Mouse (Mus musculus): ENCODE measurements around the gene Tbc1d10c.

Tbc1d10c gene

DNA sequence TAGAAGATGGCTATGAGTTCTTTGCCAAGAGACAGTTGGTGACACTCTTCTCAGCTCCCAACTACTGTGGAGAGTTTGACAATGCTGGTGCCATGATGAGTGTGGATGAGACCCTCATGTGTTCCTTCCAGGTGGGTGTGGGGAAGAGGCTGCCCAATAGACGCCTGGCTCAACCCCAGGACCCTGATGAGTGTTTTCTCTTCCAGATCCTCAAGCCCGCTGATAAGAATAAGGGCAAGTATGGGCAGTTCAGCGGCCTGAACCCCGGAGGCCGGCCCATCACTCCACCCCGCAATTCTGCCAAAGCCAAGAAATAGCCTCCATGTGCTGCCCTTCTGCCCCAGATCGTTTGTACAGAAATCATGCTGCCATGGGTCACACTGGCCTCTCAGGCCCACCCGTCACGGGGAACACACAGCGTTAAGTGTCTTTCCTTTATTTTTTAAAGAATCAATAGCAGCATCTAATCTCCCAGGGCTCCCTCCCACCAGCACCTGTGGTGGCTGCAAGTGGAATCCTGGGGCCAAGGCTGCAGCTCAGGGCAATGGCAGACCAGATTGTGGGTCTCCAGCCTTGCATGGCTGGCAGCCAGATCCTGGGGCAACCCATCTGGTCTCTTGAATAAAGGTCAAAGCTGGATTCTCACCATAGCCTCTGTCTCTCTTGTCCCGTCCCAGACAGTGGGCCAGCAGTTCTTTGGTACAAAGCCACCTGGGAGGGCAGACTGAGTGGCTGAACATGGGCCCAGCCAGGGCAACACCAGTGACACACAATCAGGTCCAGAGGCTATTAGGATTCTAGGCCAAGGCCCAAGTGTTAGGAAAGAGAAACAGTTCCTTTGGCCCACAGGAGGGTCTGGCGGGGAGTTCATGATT, 3.9 kb upstream of the Tbc1d10c start:
- in situ Hi-C loops (cut with MboI; ENCODE audit: low pct_unique_long_range_greater_than_20kb in 1 of 2, low sequenced_read_pairs in 2 of 2, unreplicated experiment in 1 of 2): no loop called here

DNA sequence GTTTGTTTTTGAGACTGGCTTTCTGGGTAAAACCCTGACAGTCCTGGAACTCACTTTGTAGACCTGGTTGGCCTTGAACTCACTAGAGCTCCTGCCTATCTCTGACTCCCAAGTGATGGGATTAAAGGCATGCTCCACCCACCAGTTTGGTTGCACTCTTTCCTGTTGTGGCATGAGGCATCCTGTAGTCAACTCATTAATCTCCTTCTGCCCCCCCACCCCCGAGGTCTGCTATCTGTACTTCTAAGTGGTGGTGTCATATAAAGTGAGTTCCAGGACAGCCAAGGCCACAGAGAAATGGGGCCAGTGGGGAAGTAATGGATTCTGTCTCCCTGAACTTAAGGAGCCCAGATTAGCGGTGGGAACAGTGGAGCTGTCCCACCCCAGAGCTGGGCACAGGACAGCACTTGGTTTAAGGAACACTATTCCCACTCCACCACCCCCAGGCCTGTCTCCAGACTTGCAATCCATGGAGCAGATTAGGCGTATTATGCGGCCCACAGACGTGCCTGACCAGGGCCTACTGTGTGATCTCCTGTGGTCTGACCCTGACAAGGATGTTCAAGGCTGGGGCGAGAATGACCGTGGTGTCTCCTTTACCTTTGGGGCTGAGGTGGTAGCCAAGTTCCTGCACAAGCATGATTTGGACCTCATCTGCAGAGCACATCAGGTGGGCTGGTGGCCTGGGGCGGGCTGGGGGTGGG, 3.1 kb upstream of the Tbc1d10c start:
- in situ Hi-C loops (cut with MboI; ENCODE audit: low pct_unique_long_range_greater_than_20kb in 1 of 2, low sequenced_read_pairs in 2 of 2, unreplicated experiment in 1 of 2): no loop called here

DNA sequence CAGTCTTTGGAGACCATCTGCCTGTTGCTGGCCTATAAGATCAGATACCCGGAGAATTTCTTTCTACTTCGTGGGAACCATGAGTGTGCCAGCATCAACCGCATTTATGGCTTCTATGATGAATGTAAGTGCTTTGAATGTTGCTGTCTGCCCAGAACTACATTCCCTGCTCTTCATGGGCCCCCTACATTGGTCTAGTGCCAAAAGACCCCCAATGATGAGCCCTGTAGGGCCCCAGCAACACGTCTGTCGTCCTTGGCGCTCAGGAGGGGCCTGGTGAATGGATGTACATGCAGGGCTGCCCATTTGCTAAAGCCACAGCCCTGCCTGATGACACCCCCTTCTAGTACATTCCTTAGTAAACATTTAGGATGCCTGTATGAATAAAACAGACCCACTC, 2.0 kb upstream of the Tbc1d10c start:
- in situ Hi-C loops (cut with MboI; ENCODE audit: low pct_unique_long_range_greater_than_20kb in 1 of 2, low sequenced_read_pairs in 2 of 2, unreplicated experiment in 1 of 2): no loop called here

DNA sequence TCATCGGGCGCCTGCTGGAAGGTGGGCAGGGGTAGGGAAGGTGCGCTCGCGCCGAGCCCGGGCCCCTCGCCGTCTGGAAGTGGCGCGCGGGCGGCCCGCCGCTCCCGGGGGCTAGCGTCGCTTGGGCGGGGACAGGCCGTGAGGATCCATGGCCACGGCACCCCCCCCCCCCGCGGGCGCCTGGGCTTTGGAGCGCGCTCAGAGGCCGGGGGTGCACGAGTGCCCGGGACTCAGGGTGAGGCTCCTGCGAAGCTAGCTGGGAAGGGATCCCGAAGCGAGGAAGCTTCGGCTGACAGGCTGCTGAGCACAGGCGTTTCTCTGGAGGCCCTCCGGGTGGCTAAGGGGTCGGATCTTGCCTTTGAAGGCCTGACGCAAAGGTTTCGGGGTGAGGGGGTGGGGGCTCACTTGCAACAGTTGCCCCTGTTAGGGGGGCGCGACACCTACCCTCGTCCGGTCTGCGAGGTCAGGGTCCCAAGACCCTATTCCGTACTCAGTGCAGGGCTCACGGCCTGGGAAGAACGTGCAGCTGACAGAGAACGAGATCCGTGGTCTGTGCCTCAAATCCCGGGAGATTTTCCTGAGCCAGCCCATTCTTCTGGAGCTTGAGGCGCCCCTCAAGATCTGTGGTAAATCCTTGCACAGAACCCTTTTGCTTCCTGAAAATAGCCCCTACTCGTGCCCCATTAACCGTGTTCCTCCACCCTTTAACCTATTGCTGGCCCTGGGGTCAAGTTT, 1.3 kb upstream of the Tbc1d10c start:
- in situ Hi-C loops (cut with MboI; ENCODE audit: low pct_unique_long_range_greater_than_20kb in 1 of 2, low sequenced_read_pairs in 2 of 2, unreplicated experiment in 1 of 2): no loop called here

DNA sequence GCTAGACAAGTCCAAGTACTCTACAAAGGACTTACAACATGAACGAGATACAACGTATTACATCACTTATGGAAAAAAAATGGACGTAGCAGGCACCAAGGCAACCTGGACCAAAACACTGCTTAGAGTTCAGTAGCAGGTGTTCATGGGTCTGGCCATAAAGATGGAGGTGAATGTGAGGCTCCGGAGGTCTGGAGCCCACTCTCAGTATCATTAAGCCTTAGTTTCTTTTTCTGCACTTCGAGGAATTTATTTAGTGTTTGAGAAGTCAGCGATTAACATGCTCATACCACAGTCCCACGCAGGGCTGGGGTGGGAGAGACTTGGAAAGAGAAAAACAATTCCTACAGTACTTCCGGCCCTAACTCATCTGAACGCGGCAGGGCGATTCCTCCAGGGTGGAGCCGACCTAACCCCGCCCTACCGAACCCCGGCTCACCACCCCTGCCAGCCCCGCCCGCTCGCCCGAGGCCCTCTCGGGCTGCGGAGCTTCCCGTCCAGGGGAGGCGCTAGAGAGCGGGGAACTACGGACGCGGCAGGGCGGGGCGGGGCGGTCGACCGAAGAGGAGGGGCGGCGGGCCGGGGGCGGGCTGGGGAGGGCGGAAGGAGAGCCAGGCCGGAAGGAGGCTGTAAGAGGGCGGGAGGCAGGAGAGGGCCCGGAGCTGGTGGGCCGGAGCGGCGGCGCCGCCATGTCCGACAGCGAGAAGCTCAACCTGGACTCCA, 605 bp upstream of the Tbc1d10c start, which contains the start of gene Ppp1ca:
Ppp1ca (plus strand) TSS at position 538 of the 723 bp plus-strand sequence.
- in situ Hi-C loops (cut with MboI; ENCODE audit: low pct_unique_long_range_greater_than_20kb in 1 of 2, low sequenced_read_pairs in 2 of 2, unreplicated experiment in 1 of 2): no loop called here

DNA sequence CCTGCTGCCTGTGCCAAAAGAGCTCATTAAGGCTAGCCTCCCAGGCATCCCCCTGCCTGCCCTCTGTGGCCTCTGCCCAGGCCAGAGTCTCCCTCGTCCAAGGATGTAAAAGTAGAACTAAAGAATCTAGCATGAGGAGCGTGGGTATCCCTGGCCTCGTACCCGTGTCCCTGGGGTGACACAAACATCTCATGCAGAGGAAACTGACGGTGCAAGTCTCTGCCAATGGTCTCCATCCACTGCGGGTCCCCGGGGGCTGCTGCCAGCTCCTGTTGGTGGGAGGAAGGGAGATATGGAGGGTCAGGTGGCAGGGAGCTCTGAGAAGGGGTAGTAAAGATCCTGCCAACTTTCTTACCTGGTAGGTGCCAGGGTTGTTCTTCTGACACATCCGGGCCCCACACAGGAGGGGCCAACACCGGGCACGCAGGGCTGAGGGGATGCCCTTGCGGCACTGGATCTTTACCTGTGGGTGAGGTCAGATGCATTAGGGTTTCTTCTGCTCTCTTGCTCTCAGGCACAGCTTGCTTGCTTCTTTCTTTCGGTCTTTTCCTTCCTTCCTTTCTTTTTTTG, 1.9 kb downstream of the Tbc1d10c start:
- in situ Hi-C loops (cut with MboI; ENCODE audit: low pct_unique_long_range_greater_than_20kb in 1 of 2, low sequenced_read_pairs in 2 of 2, unreplicated experiment in 1 of 2): no loop called here

DNA sequence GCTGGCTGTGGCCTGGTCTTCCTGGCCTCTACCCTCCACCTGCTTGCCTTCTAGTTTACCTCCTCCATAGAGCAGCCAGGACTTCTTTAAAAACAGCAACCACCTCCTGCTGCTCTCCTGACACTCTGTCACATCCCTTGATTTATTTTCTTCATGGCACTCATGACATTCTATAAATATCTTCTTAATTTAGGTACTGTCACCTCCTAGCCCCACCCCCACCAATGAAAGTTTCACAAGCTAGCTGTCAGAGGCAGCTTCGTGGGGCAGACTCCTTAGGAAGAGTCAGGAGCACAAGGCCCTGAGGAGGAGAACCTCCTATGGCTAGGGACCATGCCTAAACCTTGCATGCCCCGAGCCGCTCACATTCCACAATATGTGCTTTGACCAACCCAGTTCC, 3.8 kb downstream of the Tbc1d10c start:
- in situ Hi-C loops (cut with MboI; ENCODE audit: low pct_unique_long_range_greater_than_20kb in 1 of 2, low sequenced_read_pairs in 2 of 2, unreplicated experiment in 1 of 2): no loop called here

DNA sequence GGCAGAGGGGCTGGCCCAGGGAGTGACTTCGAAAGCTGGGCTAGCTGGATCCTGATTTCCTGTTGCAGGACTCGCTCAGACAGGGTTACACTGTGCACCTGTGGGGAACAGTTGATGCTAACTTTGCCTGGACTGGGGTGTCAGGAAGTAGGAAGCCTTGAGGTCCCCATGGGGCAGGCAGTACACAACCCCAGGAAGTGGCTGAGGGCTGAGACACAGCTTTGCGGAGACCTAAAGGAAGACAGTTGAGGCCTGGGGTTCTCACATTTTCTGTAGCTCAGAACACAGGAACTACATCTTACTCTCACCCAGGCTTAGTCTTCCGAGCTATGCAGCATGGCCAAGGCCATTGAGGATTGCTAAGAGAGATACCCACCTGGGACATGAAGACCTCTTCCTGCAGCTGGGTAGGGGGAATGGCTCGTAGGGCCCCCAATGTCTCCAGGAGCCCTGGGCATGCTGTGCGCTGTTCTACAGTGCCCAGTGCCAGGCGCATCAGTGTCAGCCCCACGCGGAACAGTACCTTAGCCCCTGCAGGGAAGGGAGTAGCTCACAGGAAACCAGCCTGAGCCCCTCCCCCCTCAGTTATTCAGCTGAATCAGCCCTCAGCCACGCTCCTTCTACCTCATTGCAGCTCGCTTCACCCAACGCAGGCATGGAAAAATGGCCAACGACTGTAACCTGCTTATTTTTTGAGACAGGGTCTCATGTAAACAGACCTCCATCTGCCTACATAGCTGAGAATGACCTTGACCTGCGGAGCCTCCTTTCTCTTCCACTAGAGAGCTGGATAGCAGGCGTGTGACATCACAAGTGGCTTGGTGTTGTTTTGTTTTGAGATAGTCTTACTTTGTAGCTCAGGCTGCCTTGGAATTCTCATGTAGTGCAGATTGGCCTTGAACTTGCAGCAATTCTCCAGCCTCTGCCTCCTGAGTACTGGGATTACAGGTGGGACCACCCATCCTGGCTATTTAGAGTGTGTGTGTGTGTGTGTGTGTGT, 5.8 kb downstream of the Tbc1d10c start:
- in situ Hi-C loops (cut with MboI; ENCODE audit: low pct_unique_long_range_greater_than_20kb in 1 of 2, low sequenced_read_pairs in 2 of 2, unreplicated experiment in 1 of 2): no loop called here

DNA sequence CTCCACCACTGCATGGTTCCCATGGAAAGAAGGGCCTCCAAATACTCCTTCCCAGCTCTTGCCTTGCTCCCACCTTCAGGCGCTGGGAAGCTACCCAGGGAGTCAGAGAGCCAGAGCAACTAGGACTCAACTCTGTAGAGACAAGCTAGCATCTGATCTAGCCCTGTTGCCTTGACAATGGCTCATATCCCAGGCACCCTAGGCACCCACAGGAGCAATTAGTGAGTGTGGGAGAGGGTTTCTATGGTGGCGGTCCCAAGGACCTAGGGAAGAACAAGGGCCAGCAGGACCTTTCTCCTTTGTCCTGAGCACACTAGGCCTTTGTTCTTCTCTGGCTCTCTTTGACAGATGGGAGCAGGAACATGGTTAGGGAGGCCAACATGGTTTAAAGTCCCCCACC, 7.4 kb downstream of the Tbc1d10c start:
- in situ Hi-C loops (cut with MboI; ENCODE audit: low pct_unique_long_range_greater_than_20kb in 1 of 2, low sequenced_read_pairs in 2 of 2, unreplicated experiment in 1 of 2): no loop called here

DNA sequence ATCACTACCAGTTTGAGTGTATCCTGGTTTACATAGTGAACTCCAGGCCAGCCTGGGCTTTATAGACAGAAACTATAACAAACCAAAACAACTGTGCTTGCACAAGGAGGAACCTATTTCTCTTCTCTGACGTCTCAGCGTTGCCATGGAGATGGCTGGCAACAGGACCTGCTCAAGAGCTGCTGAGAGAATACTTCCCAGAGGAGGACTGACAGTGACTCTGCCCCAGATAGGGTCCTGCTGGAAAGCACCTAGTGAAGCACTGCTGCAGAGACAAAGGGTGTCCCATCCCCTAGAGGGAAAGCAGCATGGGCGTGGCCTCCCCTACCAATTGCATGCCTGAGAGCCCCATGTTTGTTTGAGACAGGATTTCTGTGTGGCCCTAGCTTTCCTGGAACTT, 9.2 kb downstream of the Tbc1d10c start:
- in situ Hi-C loops (cut with MboI; ENCODE audit: low pct_unique_long_range_greater_than_20kb in 1 of 2, low sequenced_read_pairs in 2 of 2, unreplicated experiment in 1 of 2): no loop called here

DNA sequence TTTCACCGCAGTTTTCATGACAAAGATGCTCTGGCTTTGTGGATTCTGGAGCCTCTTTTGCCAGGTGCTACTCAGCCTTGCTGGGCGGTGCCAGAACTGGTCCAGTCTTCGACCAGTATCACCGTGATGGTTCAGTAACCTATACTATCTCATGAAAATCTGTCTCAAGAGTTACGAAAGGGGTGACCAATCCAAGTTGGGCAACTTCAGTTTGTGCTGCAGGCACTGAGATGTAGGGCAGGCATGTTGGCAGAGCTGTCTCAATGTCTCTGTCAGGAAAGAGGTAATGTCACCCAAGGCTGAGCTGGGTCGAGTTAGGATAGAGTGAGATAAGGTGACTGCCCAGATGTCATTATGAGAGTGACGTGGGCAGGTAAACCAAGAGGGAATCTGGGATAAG, 10.7 kb downstream of the Tbc1d10c start:
- in situ Hi-C loops (cut with MboI; ENCODE audit: low pct_unique_long_range_greater_than_20kb in 1 of 2, low sequenced_read_pairs in 2 of 2, unreplicated experiment in 1 of 2): no loop called here

DNA sequence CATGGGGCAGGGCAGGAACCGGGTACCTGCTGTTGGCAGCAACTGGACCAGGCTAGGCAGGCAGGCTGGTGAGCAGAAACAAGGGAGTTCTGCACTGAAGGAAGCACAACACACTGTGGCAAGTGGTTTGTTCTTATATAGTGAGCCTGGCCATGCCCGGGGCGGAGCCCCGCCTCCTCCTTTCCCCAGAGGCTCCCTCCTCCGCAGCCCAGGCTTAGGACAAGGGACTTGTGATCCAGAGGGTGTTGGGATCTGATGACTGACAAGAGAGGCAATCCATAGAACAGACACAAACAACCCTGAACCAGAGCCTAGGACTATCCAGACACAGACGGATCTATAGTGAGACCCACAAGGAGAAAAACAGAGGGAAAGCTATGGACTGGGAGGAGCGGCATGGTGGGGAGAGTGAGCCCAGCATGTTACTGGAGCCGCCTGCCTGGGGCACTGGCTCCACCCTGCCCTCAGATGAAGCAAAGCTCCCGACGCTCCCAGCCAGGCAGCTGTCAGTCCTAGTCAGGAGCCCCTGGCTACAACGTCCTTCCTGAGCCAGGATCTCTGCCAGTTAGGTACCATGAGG, 15.6 kb downstream of the Tbc1d10c start, which contains the start of gene Carns1:
Carns1 (minus strand) TSS at position 112 of the 580 bp plus-strand sequence.
- in situ Hi-C loops (cut with MboI; ENCODE audit: low pct_unique_long_range_greater_than_20kb in 1 of 2, low sequenced_read_pairs in 2 of 2, unreplicated experiment in 1 of 2): no loop called here

DNA sequence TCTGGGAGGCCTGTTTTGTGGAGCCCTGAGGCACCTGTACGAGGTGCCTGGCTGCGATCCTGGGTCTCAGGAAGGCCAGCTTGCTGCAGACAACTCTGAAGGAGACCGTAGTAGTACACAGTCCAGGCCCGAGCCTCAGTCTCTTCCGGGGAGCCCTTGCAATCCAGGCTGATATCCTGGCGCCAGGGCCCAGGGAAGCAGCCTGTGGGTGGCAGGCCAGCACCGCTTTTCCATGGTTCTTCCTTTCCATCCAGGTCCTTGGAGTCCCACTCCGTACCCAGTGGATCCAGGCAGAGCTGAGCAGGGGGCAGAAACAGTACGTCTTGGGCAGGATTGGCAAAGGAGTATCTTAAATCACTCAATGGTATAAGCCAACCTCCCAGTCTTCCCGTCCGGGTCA, 18.2 kb downstream of the Tbc1d10c start:
- in situ Hi-C loops (cut with MboI; ENCODE audit: low pct_unique_long_range_greater_than_20kb in 1 of 2, low sequenced_read_pairs in 2 of 2, unreplicated experiment in 1 of 2): no loop called here

DNA sequence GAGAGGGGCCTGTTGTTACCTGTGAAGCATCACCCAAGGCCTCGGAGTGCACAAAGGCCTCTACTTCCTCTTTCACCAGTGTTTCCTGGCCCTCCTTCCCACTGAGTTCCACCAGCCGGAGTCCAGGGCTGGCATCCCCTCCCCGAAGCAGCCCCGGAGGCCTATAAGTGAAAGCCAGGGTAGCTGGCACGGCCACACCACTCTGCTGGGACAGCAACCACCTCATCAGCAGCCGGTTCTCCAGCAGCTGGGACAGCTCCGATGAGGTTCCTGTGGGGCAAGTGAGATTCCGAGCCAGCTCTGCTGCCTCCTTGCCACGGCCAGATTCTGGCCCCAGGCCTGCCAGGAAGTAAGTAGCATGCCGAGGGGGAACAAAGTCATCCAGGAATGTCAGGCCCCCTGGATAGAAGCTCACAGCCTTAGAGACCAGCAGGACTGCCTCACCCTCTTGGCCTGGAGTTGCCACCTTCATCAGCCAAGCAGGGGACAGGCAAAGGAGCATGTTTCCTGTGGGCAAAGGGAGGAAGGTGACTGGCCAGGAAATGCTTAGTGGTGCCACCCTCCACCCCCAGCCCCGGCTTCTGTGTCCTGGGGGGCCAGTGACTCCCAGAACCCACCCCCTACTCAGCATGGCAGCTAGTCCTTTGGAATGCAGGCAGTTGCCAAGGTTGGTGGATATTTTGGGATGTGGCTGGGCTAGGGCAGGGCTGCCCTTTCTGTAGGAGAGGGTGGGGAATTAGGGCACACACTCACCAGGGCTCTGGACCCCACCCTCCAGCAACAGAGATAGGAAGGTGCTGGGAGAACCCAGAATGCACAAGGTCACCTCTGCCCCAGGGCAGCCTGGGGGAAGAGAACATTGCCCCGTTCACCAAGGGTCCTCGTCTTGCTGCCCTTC, 19.4 kb downstream of the Tbc1d10c start:
- in situ Hi-C loops (cut with MboI; ENCODE audit: low pct_unique_long_range_greater_than_20kb in 1 of 2, low sequenced_read_pairs in 2 of 2, unreplicated experiment in 1 of 2): no loop called here

DNA sequence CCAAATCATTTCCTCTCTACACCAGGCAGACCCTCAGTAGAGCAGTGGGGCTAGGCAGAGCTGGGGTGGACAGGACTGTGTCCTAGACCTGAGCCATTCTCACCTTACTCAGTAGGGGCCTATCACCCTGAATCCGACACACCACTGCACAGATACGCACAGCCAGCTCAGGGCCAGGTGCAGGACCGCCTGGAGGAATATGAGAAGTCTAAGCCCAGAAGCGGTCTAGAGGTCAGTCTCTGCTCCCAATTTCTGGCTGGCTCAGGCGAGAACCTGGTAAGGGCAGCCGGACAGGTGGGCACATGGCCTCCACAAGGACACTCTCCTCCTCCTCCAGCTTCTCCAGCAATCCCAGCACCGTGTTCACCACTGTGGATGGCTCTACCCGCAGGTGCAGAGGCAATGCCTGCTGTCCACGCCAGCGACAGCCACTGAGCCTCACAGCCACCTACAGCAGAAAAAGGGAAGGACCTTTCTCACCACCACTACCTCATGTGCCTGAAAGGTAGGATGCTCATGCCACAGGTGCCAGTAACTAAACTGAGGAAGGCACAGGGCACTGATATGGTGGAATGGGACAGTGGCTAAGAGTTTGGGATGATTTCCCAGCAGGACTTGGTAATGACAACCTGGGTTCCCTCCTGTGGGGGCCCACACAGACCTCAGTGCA, 20.2 kb downstream of the Tbc1d10c start:
- in situ Hi-C loops (cut with MboI; ENCODE audit: low pct_unique_long_range_greater_than_20kb in 1 of 2, low sequenced_read_pairs in 2 of 2, unreplicated experiment in 1 of 2): no loop called here

Measured in mouse embryonic stem cell (cell line).